ENCODE assay signal across 9 mouse cellular contexts in genomic region chr11:120749430-120749829, GRCm38 (mm10). TPM values are rescaled to one million over a fixed set of nuclear protein-coding genes. Genes with fewer than 3 reads are reported as not detected.
DNase-seq lines count a peak whose midpoint lies in the region; ATAC-seq and TF ChIP-seq lines count a peak whose summit lies in the region.
"Had no signal": no experiment of that assay in that cellular context is flagged by ENCODE, and none has a peak within 500 bp of the region (broad histone marks: within the 10 kb centered on the region; RNA-seq: fewer than 3 reads in every experiment).

No protein-coding gene starts in this region.

- no peak for ATAC-seq in hindbrain, embryonic 11.5 days (ENCODE audit: low FRiP score)
- no peak for ATAC-seq in hindbrain, embryonic 16.5 days
- no peak for ATAC-seq in forebrain, embryonic 15.5 days (replicated peaks)

- H3K4me3 ChIP-seq in hindbrain, embryonic 11.5 days (ENCODE audit: low read depth, low read length), result no peak overlapping the region
- H3K4me3 ChIP-seq in hindbrain, embryonic 16.5 days (ENCODE audit: low read length), result no peak overlapping the region
- H3K4me3 ChIP-seq in E14TG2a.4 (replicated peaks; ENCODE audit: low read length), result no peak overlapping the region
- H3K4me3 ChIP-seq in forebrain, embryonic 15.5 days, result no peak overlapping the region
- H3K4me3 ChIP-seq: embryonic facial prominence, embryonic 12.5 days had no signal

- H3K27ac ChIP-seq in hindbrain, embryonic 11.5 days (ENCODE audit: low read depth, low read length), result no peak overlapping the region
- no peak overlapping the region for H3K27ac ChIP-seq in hindbrain, embryonic 16.5 days (ENCODE audit: low read depth, low read length)
- no peak overlapping the region for H3K27ac ChIP-seq in forebrain, embryonic 15.5 days (replicated peaks)
- H3K27ac ChIP-seq: embryonic facial prominence, embryonic 12.5 days had no signal

- no peaks in the 10 kb centered on the region for H3K27me3 ChIP-seq in hindbrain, embryonic 11.5 days (ENCODE audit: control insufficient read depth, insufficient read depth, low read length)
- H3K27me3 ChIP-seq in hindbrain, embryonic 16.5 days (replicated peaks; ENCODE audit: control insufficient read depth, insufficient read depth, low read length), result no peaks in the 10 kb centered on the region
- peaks cover 7% of the 10 kb centered on the region; the same call in 1 of the 2 replicates for H3K27me3 ChIP-seq in E14TG2a.4 (ENCODE audit: insufficient read depth, low read length)
- no peaks in the 10 kb centered on the region for H3K27me3 ChIP-seq in forebrain, embryonic 15.5 days
- H3K27me3 ChIP-seq: embryonic facial prominence, embryonic 12.5 days had no signal

- no peak overlapping the region for H3K4me2 ChIP-seq in hindbrain, embryonic 11.5 days (replicated peaks; ENCODE audit: low read depth, low read length)
- no peak overlapping the region for H3K4me2 ChIP-seq in hindbrain, embryonic 16.5 days (ENCODE audit: low read length)
- H3K4me2 ChIP-seq in forebrain, embryonic 15.5 days (replicated peaks), result no peak overlapping the region
- H3K4me2 ChIP-seq: embryonic facial prominence, embryonic 12.5 days had no signal

- no peak overlapping the region for H3K9ac ChIP-seq in hindbrain, embryonic 11.5 days (ENCODE audit: low read depth, low read length)
- H3K9ac ChIP-seq in hindbrain, embryonic 16.5 days (ENCODE audit: low read depth, low read length), result no peak overlapping the region
- H3K9ac ChIP-seq in forebrain, embryonic 15.5 days (replicated peaks), result no peak overlapping the region
- H3K9ac ChIP-seq: embryonic facial prominence, embryonic 12.5 days had no signal

- H3K9me3 ChIP-seq in hindbrain, embryonic 11.5 days (ENCODE audit: control insufficient read depth, low read length), result no peaks in the 10 kb centered on the region
- no peaks in the 10 kb centered on the region for H3K9me3 ChIP-seq in hindbrain, embryonic 16.5 days (ENCODE audit: control insufficient read depth, low read length)
- H3K9me3 ChIP-seq in E14TG2a.4 (ENCODE audit: low read length), result no peaks in the 10 kb centered on the region
- no peaks in the 10 kb centered on the region for H3K9me3 ChIP-seq in forebrain, embryonic 15.5 days
- H3K9me3 ChIP-seq: embryonic facial prominence, embryonic 12.5 days had no signal

- DNase-seq in hindbrain, embryonic 11.5 days (ENCODE audit: low spot score), result peak; percentile 36
- peak; percentile 14 for DNase-seq in brain, embryonic 14.5 days (ENCODE audit: low read depth)
- DNase-seq in lung, postnatal 14 days, result peak; percentile 70
- no peak for DNase-seq in layer of hippocampus, postnatal 36 days
- DNase-seq in urinary bladder, postnatal 4 days (ENCODE audit: low spot score in 2 of 2), result no peak

- H3K36me3 ChIP-seq in hindbrain, embryonic 11.5 days (ENCODE audit: control insufficient read depth, insufficient read depth, low read length), result no peaks in the 10 kb centered on the region
- H3K36me3 ChIP-seq in hindbrain, embryonic 16.5 days (ENCODE audit: control insufficient read depth, insufficient read depth, low read length), result no peaks in the 10 kb centered on the region
- H3K36me3 ChIP-seq in E14TG2a.4 (ENCODE audit: insufficient read depth, low read length), result no peaks in the 10 kb centered on the region
- H3K36me3 ChIP-seq in forebrain, embryonic 15.5 days, result no peaks in the 10 kb centered on the region
- H3K36me3 ChIP-seq: embryonic facial prominence, embryonic 12.5 days had no signal

- TF ChIP-seq POLR2A in brain, embryonic 14.5 days (IDR thresholded peaks at IDR 0.05; ENCODE audit: borderline replicate concordance, extremely low read depth, insufficient read depth, insufficient read length, poor library complexity, severe bottlenecking), result no peak

- H3K4me1 ChIP-seq in hindbrain, embryonic 11.5 days (replicated peaks; ENCODE audit: control insufficient read depth, insufficient read depth, low read length), result no peaks in the 10 kb centered on the region
- H3K4me1 ChIP-seq in hindbrain, embryonic 16.5 days (ENCODE audit: control insufficient read depth, insufficient read depth, low read depth, low read length), result no peaks in the 10 kb centered on the region
- H3K4me1 ChIP-seq in E14TG2a.4 (replicated peaks; ENCODE audit: low read depth, low read length), result peaks cover 9% of the 10 kb centered on the region
- H3K4me1 ChIP-seq in forebrain, embryonic 15.5 days, result no peaks in the 10 kb centered on the region
- H3K4me1 ChIP-seq: embryonic facial prominence, embryonic 12.5 days had no signal

- WGBS in hindbrain, embryonic 11.5 days, result 63% methylated on average over 8 of the region's 8 CpGs
- WGBS in hindbrain, embryonic 16.5 days, result 61% methylated on average over 8 of the region's 8 CpGs
- 63% methylated on average over 8 of the region's 8 CpGs for WGBS in forebrain, embryonic 15.5 days

- TF ChIP-seq CTCF in E14TG2a.4 (conservative IDR thresholded peaks at IDR 0.05; ENCODE audit: low read length), result peak; percentile 65
- peak; percentile 43; the same call in 1 of the 2 replicates for TF ChIP-seq CTCF in brain, embryonic 14.5 days (IDR thresholded peaks at IDR 0.05; ENCODE audit: borderline replicate concordance, extremely low read depth, insufficient read depth, insufficient read length)

RNA-seq across cellular contexts. Expression of gene Hmga1b, which starts 13.2 kb away (rescaled TPM):
- 5.6 and 7.0 TPM in 2 replicates for polyA plus RNA-seq in hindbrain, embryonic 11.5 days (2014; fragmentation: Nextera tagmentation; extraction: Ambion mirVana)
- polyA plus RNA-seq in hindbrain, embryonic 16.5 days (2015; fragmentation: Nextera tagmentation; extraction: Ambion mirVana), result 2.0 and 2.9 TPM in 2 replicates
- 0.76 and 1.9 TPM in 2 replicates for polyA plus RNA-seq in brain, embryonic 14.5 days (2012; rRNA removed)
- total RNA-seq in layer of hippocampus, postnatal 36 days (2021), result 10 to 100 TPM; 19.5 to 20.1 TPM
- 1.8 and 2.4 TPM in 2 replicates for polyA plus RNA-seq in forebrain, embryonic 15.5 days (2015; fragmentation: Nextera tagmentation; extraction: Ambion mirVana)

RNA-seq across cellular contexts. Expression of gene Cbr2, which starts 17.5 kb away (rescaled TPM):
- polyA plus RNA-seq in hindbrain, embryonic 11.5 days (2014; fragmentation: Nextera tagmentation; extraction: Ambion mirVana), result 0.82 and 1.6 TPM in 2 replicates
- 1.3 and 2.0 TPM in 2 replicates for polyA plus RNA-seq in hindbrain, embryonic 16.5 days (2015; fragmentation: Nextera tagmentation; extraction: Ambion mirVana)
- 0.53 and 0.66 TPM in 2 replicates for polyA plus RNA-seq in brain, embryonic 14.5 days (2012; rRNA removed)
- 1 to 10 TPM; 1.7 to 2.3 TPM for total RNA-seq in layer of hippocampus, postnatal 36 days (2021)
- polyA plus RNA-seq in forebrain, embryonic 15.5 days (2015; fragmentation: Nextera tagmentation; extraction: Ambion mirVana), result 0.64 and 0.69 TPM in 2 replicates

RNA-seq across cellular contexts. Expression of gene Dcxr, which starts 22.3 kb away (rescaled TPM):
- 14.3 and 15.2 TPM in 2 replicates for polyA plus RNA-seq in hindbrain, embryonic 11.5 days (2014; fragmentation: Nextera tagmentation; extraction: Ambion mirVana)
- 11.1 and 12.7 TPM in 2 replicates for polyA plus RNA-seq in hindbrain, embryonic 16.5 days (2015; fragmentation: Nextera tagmentation; extraction: Ambion mirVana)
- 8.6 and 11.8 TPM in 2 replicates for polyA plus RNA-seq in brain, embryonic 14.5 days (2012; rRNA removed)
- total RNA-seq in layer of hippocampus, postnatal 36 days (2021), result 10 to 100 TPM in 1 of 2 experiments, 1 to 10 TPM in 1; 8.1 to 10.8 TPM
- 9.0 and 9.3 TPM in 2 replicates for polyA plus RNA-seq in forebrain, embryonic 15.5 days (2015; fragmentation: Nextera tagmentation; extraction: Ambion mirVana)

RNA-seq across cellular contexts. Expression of gene Rac3, which starts 28.2 kb away (rescaled TPM):
- polyA plus RNA-seq in hindbrain, embryonic 11.5 days (2014; fragmentation: Nextera tagmentation; extraction: Ambion mirVana), result 17.6 and 18.2 TPM in 2 replicates
- polyA plus RNA-seq in hindbrain, embryonic 16.5 days (2015; fragmentation: Nextera tagmentation; extraction: Ambion mirVana), result 624 and 705 TPM in 2 replicates
- polyA plus RNA-seq in brain, embryonic 14.5 days (2012; rRNA removed), result 425 and 438 TPM in 2 replicates
- total RNA-seq in layer of hippocampus, postnatal 36 days (2021), result 10 to 100 TPM; 36.5 to 41.0 TPM
- polyA plus RNA-seq in forebrain, embryonic 15.5 days (2015; fragmentation: Nextera tagmentation; extraction: Ambion mirVana), result 245 and 251 TPM in 2 replicates

RNA-seq across cellular contexts. Expression of gene Rfng, which starts 34.6 kb away (rescaled TPM):
- polyA plus RNA-seq in hindbrain, embryonic 11.5 days (2014; fragmentation: Nextera tagmentation; extraction: Ambion mirVana), result 28.8 and 29.4 TPM in 2 replicates
- polyA plus RNA-seq in hindbrain, embryonic 16.5 days (2015; fragmentation: Nextera tagmentation; extraction: Ambion mirVana), result 134 and 139 TPM in 2 replicates
- 117 and 119 TPM in 2 replicates for polyA plus RNA-seq in brain, embryonic 14.5 days (2012; rRNA removed)
- total RNA-seq in layer of hippocampus, postnatal 36 days (2021), result 10 to 100 TPM; 66.1 to 68.6 TPM
- polyA plus RNA-seq in forebrain, embryonic 15.5 days (2015; fragmentation: Nextera tagmentation; extraction: Ambion mirVana), result 88.5 and 94.5 TPM in 2 replicates

Comparison
In these comparisons a context has a peak if more than half of its experiments do, and no peak if none do; other contexts are left out.
1. DNase-seq: peak in hindbrain, embryonic 11.5 days (single experiment), brain, embryonic 14.5 days (single experiment) and lung, postnatal 14 days (single experiment); none in layer of hippocampus, postnatal 36 days (0 of 2) and urinary bladder, postnatal 4 days (0 of 2).